Mouse (Mus musculus): ENCODE results near the gene Kcnk3. TPM values are rescaled to one million over a fixed set of nuclear protein-coding genes. Genes with fewer than 3 reads are reported as not detected.
A peak's percentile ranks its signal among the peaks of the same experiment; 100 is the strongest.

The Kcnk3 gene
- polyA plus RNA-seq, 2 experiments = 0.07 to 0.11 TPM

DNA sequence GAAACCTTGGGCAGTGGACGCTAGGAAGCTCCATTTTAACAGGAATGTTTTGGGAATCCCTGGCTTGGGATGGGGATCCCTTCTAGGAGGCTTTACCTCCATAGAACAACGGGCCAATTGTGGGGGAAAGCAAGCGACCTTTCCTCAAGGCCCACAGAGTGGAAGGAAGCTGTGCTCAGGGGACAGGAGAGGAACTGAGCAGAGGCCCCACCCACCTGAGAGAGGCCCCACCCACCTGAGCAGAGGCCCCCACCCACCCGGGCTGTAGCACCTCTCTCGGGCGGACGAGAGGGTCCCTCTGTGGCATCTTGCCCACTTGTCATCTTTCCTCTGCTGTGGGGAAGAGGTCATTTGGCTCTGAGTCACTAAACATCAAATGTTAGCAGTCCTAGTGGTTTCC is 49.0 kb downstream of the Kcnk3 start:
- Histone ChIP-seq H3K27me3 (ENCODE audit: control insufficient read depth, insufficient read depth, low read length) (no peaks in the 10 kb centered on the region), H3K4me1 (replicated peaks; ENCODE audit: control insufficient read depth in 2 of 2, insufficient read depth in 2 of 2, low read length in 1 of 2) (no peaks in the 10 kb centered on the region; a peak in 1 of 4 replicates), H3K27ac (no peak overlapping the region), H3K4me3 (ENCODE audit: insufficient read depth in 1 of 2, low read depth in 2 of 2, low read length in 2 of 2) (no peak overlapping the region), H3K36me3 (replicated peaks; ENCODE audit: control insufficient read depth, insufficient read depth, low read depth) (no peaks in the 10 kb centered on the region), H3K9ac (replicated peaks) (no peak overlapping the region), H3K9me3 (ENCODE audit: control insufficient read depth, low read length) (no peaks in the 10 kb centered on the region), H3K4me2 (ENCODE audit: low read depth) (no peak overlapping the region)
- DNase-seq (ENCODE audit: low read depth in 3 of 3, low spot score in 3 of 3) (no peak), ATAC-seq (ENCODE audit: insufficient read depth) (no peak)
- no peak for TF ChIP-seq EP300 (IDR thresholded peaks at IDR 0.05; ENCODE audit: low read depth)
- no peak for TF ChIP-seq CTCF (IDR thresholded peaks at IDR 0.05; ENCODE audit: low read depth)
- WGBS (ENCODE audit: insufficient replicate concordance) = 25% methylated on average over 7 of the region's 7 CpGs

DNA sequence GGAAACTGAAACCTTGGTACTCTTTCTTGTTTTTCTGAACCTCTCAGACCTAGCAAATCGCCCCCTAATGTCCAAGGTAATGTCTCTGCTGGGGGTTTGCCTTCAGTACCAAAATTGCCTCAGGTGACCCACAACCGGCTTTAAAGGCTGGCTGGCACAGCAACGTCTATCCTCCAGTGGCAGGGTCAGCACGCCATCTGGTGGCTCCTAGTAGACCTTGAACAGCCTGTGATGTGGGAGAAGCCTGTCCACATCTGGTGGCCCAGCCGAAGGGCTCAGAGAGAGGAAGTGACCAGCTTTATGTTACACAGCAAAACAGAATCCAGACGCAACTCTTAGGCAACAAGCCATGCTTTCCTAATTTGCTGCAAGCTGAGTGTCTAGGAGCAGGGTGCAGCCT is 50.1 kb downstream of the Kcnk3 start:
- no peak overlapping the region for H3K27ac ChIP-seq
- H3K36me3 ChIP-seq (replicated peaks; ENCODE audit: control insufficient read depth, insufficient read depth, low read depth) = no peaks in the 10 kb centered on the region
- TF ChIP-seq CTCF (IDR thresholded peaks at IDR 0.05; ENCODE audit: low read depth) (peak; percentile 93), EP300 (IDR thresholded peaks at IDR 0.05; ENCODE audit: low read depth) (no peak)
- H3K4me3 ChIP-seq (ENCODE audit: insufficient read depth in 1 of 2, low read depth in 2 of 2, low read length in 2 of 2) = no peak overlapping the region
- H3K27me3 ChIP-seq (ENCODE audit: control insufficient read depth, insufficient read depth, low read length) = no peaks in the 10 kb centered on the region
- no peaks in the 10 kb centered on the region; a peak in 1 of 4 replicates for H3K4me1 ChIP-seq (replicated peaks; ENCODE audit: control insufficient read depth in 2 of 2, insufficient read depth in 2 of 2, low read length in 1 of 2)
- WGBS (ENCODE audit: insufficient replicate concordance) = 3% methylated on average over 6 of the region's 6 CpGs
- DNase-seq (ENCODE audit: low read depth in 3 of 3, low spot score in 3 of 3) (peak; percentile 12 to 34 (median 33)), ATAC-seq (ENCODE audit: insufficient read depth) (no peak)
- no peak overlapping the region for H3K9ac ChIP-seq (replicated peaks)
- H3K9me3 ChIP-seq (ENCODE audit: control insufficient read depth, low read length) = no peaks in the 10 kb centered on the region
- H3K4me2 ChIP-seq (ENCODE audit: low read depth) = no peak overlapping the region

DNA sequence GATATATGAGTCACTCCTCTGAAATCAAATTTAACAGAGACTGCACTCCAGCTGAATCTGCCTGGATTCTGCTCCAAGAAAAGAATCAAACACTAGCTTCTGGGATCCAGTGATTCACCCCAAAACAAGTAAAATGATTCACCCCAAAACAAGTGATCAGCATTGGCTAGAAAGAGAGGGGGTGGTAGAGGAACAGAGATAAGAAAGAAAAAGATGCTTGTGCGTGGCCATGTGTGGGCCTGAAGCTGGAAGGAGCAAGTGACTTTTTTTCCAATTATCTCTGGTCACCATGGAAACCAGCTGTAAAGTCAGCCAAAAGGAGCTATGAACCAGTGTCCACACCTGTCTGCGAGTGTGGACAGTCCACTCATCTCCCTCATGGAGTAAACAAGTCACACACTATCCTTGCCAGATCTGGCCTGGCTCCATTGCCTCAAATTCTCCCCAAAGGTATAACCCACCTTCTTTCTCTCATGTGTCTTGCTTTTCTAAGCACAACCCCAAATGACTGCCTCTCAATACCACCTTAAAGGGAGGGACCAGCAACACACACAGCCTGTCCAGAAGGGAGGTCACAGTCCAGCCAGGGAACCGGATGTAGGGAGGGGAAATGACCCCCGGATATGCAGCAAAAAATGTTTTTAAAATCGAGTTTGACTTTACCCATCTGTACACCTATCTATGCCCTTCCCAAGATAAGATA is 55.7 kb downstream of the Kcnk3 start:
- H3K4me3 ChIP-seq (ENCODE audit: insufficient read depth in 1 of 2, low read depth in 2 of 2, low read length in 2 of 2) = no peak overlapping the region
- no peaks in the 10 kb centered on the region for H3K9me3 ChIP-seq (ENCODE audit: control insufficient read depth, low read length)
- ATAC-seq (ENCODE audit: insufficient read depth) (no peak), DNase-seq (ENCODE audit: low read depth in 3 of 3, low spot score in 3 of 3) (no peak)
- H3K27me3 ChIP-seq (ENCODE audit: control insufficient read depth, insufficient read depth, low read length) = no peaks in the 10 kb centered on the region
- H3K9ac ChIP-seq (replicated peaks) = no peak overlapping the region
- no peak overlapping the region for H3K4me2 ChIP-seq (ENCODE audit: low read depth)
- no peak overlapping the region for H3K27ac ChIP-seq
- TF ChIP-seq EP300 (IDR thresholded peaks at IDR 0.05; ENCODE audit: low read depth) (no peak), CTCF (IDR thresholded peaks at IDR 0.05; ENCODE audit: low read depth) (no peak)
- H3K4me1 ChIP-seq (replicated peaks; ENCODE audit: control insufficient read depth in 2 of 2, insufficient read depth in 2 of 2, low read length in 1 of 2) = peaks cover 3 to 11% of the 10 kb centered on the region in 2 experiments
- H3K36me3 ChIP-seq (replicated peaks; ENCODE audit: control insufficient read depth, insufficient read depth, low read depth) = no peaks in the 10 kb centered on the region
- 40% methylated on average over 5 of the region's 5 CpGs for WGBS (ENCODE audit: insufficient replicate concordance)

DNA sequence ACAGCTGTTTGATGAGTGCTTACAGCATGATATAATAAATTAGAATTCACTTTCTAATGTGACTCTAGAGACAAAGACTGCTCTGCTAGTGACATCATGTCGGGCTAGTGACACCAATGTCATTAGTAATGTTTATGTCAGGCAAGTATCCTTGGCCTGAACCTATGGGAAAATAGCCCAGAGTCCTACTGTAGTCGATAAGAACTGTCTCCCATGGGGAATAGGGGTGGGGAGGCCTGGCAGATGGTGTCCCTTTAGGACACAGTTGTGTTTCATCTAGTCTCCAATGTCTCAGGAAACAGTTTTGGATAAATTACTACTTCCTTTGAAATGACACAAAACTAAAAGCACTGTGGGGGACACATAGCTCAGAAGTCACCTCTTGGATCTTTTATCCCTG is 58.1 kb downstream of the Kcnk3 start:
- no peak for TF ChIP-seq EP300 (IDR thresholded peaks at IDR 0.05; ENCODE audit: low read depth)
- no peak for TF ChIP-seq CTCF (IDR thresholded peaks at IDR 0.05; ENCODE audit: low read depth)
- no peak overlapping the region for H3K9ac ChIP-seq (replicated peaks)
- H3K4me2 ChIP-seq (ENCODE audit: low read depth) = no peak overlapping the region
- no peaks in the 10 kb centered on the region for H3K36me3 ChIP-seq (replicated peaks; ENCODE audit: control insufficient read depth, insufficient read depth, low read depth)
- no peaks in the 10 kb centered on the region for H3K27me3 ChIP-seq (ENCODE audit: control insufficient read depth, insufficient read depth, low read length)
- no peaks in the 10 kb centered on the region for H3K9me3 ChIP-seq (ENCODE audit: control insufficient read depth, low read length)
- no peak for DNase-seq (ENCODE audit: low read depth in 3 of 3, low spot score in 3 of 3)
- H3K27ac ChIP-seq = no peak overlapping the region
- H3K4me1 ChIP-seq (replicated peaks; ENCODE audit: control insufficient read depth in 2 of 2, insufficient read depth in 2 of 2, low read length in 1 of 2) = peaks cover 7 to 22% of the 10 kb centered on the region in 2 experiments
- ATAC-seq (ENCODE audit: insufficient read depth) = no peak
- H3K4me3 ChIP-seq (ENCODE audit: insufficient read depth in 1 of 2, low read depth in 2 of 2, low read length in 2 of 2) = no peak overlapping the region
- 51% methylated on average over 2 of the region's 2 CpGs for WGBS (ENCODE audit: insufficient replicate concordance)

- ATAC-seq (ENCODE audit: insufficient read depth) (no peak), DNase-seq (ENCODE audit: low read depth in 3 of 3, low spot score in 3 of 3) (no peak)
- Histone ChIP-seq H3K27ac (no peak overlapping the region), H3K4me3 (ENCODE audit: insufficient read depth in 1 of 2, low read depth in 2 of 2, low read length in 2 of 2) (peak overlapping the region; percentile 89 to 97), H3K27me3 (ENCODE audit: control insufficient read depth, insufficient read depth, low read length) (no peaks in the 10 kb centered on the region), H3K4me2 (ENCODE audit: low read depth) (peak overlapping the region; percentile 70), H3K36me3 (replicated peaks; ENCODE audit: control insufficient read depth, insufficient read depth, low read depth) (no peaks in the 10 kb centered on the region), H3K9ac (replicated peaks) (peak overlapping the region; percentile 42), H3K4me1 (replicated peaks; ENCODE audit: control insufficient read depth in 2 of 2, insufficient read depth in 2 of 2, low read length in 1 of 2) (peaks cover 7 to 22% of the 10 kb centered on the region in 2 experiments), H3K9me3 (ENCODE audit: control insufficient read depth, low read length) (no peaks in the 10 kb centered on the region)
- 22% methylated on average over 9 of the region's 9 CpGs for WGBS (ENCODE audit: insufficient replicate concordance)
- TF ChIP-seq EP300 (IDR thresholded peaks at IDR 0.05; ENCODE audit: low read depth) = no peak
Measured at GRCm38 (mm10) chr5:30647396-30647795, 59.4 kb downstream of the Kcnk3 start.
